Mouse (Mus musculus): ENCODE results near the gene Atp6v0d1. TPM values are rescaled to one million over a fixed set of nuclear protein-coding genes. Genes with fewer than 3 reads are reported as not detected.

Gene Atp6v0d1
- total RNA-seq, 2 experiments from 2014 or later, result 317 to 340 TPM

- intact Hi-C loops (cut with DNase I), result no loop called here
- DNase-seq (ENCODE audit: low spot score in 2 of 2), result peak in 1 of 2 experiments; percentile 33
Measured at GRCm38 (mm10) chr8:105544544-105545205, 21.2 kb downstream of the Atp6v0d1 start.

- intact Hi-C loops (cut with DNase I), result no loop called here
- no peak for DNase-seq (ENCODE audit: low spot score in 2 of 2)
Measured at GRCm38 (mm10) chr8:105543703-105544102, 22.1 kb downstream of the Atp6v0d1 start.

- DNase-seq (ENCODE audit: low spot score in 2 of 2), result no peak
- intact Hi-C loops (cut with DNase I), result no loop called here
Measured at GRCm38 (mm10) chr8:105542808-105543207, 23.0 kb downstream of the Atp6v0d1 start.

GRCm38 (mm10) chr8:105542032-105542656 lies 23.7 kb downstream of the Atp6v0d1 start:
- DNase-seq (ENCODE audit: low spot score in 2 of 2), result no peak

DNA sequence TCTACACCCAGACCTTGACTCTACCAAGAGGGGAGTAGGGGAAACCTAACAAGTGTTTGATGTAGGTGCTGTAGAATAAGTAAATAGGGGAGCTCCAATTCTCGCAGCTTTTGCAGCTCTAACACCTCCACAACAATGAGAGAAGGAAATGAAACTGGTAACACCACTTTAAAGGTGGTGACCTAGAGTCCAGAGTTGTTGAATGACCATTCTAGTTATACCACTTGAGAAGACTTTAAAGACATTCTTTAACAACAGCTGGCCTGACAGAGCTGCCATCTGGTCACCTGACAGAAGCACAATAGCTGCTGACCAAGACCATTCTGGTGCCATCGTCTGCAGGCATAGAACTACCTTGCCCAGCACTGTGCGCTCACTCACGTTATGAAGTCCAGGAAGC lies 26.9 kb downstream of the Atp6v0d1 start:
- intact Hi-C loops (cut with DNase I), result no loop called here
- DNase-seq (ENCODE audit: low spot score in 2 of 2), result no peak

More at GRCm38 (mm10) chr8:105542032-105542656, 23.7 kb downstream of the Atp6v0d1 start:
- intact Hi-C loops (cut with DNase I), result no loop called here

DNA sequence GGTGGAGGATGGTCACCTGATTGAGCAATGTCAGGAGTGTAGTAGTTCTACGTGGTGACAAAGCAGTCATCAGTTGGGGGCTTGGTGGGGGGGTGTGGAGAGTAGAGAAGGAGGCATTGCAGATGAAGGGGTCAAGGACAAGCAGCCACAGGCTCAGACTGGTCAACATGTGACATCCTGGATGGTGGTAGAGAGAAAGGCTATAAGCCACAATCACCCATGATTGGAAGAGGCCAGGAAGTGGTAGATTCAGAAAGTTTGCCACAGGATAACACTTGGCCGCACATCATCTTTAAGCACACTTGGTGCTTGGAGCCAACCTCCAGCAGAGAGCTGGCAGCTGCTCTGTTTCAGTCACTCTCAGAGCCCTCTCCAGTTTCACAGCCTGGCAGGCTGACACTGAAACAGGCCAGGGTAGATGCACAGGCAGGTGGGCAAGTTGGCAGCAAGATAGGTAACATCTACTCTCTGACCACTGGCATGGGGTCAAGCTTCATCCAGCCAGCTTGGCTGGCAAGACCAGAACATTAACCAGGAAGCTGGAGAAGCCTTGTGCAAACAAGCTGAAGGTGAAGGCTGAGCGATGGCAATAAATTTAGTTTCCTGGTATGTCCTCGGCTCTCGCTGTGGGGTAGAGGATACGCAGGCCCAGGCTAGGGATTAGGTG lies 28.7 kb downstream of the Atp6v0d1 start:
- DNase-seq (ENCODE audit: low spot score in 2 of 2), result no peak
- intact Hi-C loops (cut with DNase I), result no loop called here

GRCm38 (mm10) chr8:105536546-105536945 lies 29.3 kb downstream of the Atp6v0d1 start:
- peak; percentile 41 to 76 for DNase-seq (ENCODE audit: low spot score in 2 of 2)
- intact Hi-C loops (cut with DNase I), result no loop called here

DNA sequence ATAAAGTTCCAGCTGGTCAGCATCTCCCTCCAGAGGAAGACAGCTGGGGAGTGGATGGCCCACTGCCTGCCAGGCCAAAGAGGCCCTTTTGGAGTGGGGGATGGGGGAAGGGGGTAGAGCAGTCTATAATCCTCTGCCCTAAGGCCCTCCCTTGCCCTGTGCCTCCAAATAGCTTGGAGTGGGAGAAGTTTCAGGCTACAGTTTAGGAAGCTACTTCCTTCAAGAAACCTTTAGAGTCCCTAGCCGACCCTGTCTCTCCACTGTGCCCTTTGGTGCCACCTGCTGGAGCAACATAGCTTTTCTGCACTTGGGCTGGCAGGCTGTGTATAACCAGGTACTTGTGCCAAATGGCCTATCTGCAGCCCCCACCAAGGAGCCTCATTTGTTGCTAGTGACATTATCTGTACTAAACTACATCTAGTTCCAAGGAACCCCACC lies 31.9 kb downstream of the Atp6v0d1 start:
- intact Hi-C loops (cut with DNase I), result no loop called here
- DNase-seq (ENCODE audit: low spot score in 2 of 2), result peak; percentile 47 to 48

- intact Hi-C loops (cut with DNase I), result no loop called here
Measured at GRCm38 (mm10) chr8:105533439-105533838, 32.4 kb downstream of the Atp6v0d1 start.

GRCm38 (mm10) chr8:105531774-105532173 lies 34.1 kb downstream of the Atp6v0d1 start:
- intact Hi-C loops (cut with DNase I), result no loop called here
- DNase-seq (ENCODE audit: low spot score in 2 of 2), result no peak

More at GRCm38 (mm10) chr8:105533439-105533838, 32.4 kb downstream of the Atp6v0d1 start:
- DNase-seq (ENCODE audit: low spot score in 2 of 2), result no peak

DNA sequence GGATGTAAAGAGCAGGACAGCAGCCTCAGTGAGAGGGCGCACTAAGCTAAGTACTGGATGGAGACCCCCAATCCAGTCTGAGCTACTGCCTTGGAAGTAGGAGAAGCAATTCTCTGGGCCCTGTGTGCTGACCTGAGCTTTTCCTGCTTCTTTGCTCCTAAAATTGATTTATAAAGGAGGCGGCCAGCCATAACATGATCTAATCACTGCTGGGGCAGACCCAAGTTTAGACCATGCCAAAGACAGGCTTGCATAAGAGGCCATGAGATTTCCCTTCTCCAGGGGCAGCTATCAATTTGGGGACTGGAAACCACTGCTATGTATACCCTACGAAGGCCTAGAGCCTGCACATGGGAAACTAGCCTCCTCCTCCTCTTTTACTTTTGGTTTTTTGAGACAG lies 36.6 kb downstream of the Atp6v0d1 start:
- DNase-seq (ENCODE audit: low spot score in 2 of 2), result no peak
- intact Hi-C loops (cut with DNase I), result no loop called here

DNA sequence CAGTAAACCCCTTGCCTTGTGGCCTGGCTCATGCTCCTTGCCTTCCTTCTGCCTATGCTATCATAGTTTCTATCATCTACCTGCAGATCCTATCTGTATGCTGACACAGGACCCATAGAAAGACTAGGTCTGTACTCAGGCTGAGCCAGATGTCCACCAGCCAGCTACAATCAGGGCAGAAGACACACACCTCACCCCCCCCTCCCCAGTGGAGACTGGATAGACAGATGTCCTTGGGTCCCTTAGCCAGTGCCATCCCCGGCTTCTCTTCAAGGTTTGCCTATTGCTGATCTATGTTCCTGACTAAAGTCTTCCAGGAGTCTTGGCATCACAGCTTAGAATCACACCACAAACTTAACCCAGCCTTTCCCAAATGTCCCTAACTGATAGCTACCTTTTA lies 37.6 kb downstream of the Atp6v0d1 start:
- DNase-seq (ENCODE audit: low spot score in 2 of 2), result no peak

GRCm38 (mm10) chr8:105527110-105527509 lies 38.7 kb downstream of the Atp6v0d1 start:
- no peak for DNase-seq (ENCODE audit: low spot score in 2 of 2)
- intact Hi-C loops (cut with DNase I), result no loop called here

More for the DNA sequence above, 37.6 kb downstream of the Atp6v0d1 start:
- intact Hi-C loops (cut with DNase I), result no loop called here

- no peak for DNase-seq (ENCODE audit: low spot score in 2 of 2)
- intact Hi-C loops (cut with DNase I), result no loop called here
Measured at GRCm38 (mm10) chr8:105522890-105523289, 43.0 kb downstream of the Atp6v0d1 start.

DNA sequence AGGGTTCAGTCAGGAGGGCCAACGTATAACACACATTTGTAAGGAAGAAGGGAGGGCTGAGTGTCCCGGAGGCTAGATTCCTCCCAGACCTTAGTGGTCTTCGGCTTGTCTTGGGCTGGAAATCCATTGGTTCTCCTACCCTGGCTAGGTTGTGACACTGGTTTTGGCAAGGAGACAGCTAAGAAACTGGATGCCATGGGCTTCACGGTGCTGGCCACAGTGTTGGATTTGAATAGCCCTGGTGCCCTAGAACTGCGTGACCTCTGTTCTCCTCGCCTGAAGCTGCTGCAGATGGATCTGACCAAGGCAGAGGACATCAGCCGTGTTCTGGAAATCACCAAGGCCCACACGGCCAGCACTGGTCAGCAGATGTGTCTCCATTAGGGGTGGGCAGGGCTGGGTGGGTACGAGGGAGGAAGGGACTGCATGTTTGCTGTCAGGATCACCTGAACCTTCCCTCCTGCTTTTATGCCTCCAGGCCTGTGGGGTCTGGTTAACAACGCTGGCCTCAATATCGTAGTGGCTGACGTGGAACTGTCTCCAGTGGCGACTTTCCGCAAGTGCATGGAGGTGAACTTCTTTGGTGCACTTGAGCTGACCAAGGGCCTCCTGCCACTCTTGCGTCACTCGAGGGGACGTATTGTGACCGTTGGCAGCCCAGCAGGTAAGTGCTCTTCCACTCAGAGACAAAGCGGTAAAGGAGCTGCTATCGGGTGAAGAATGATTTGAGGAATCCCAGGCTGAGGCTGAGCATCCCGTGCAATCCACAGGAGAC lies 43.7 kb downstream of the Atp6v0d1 start:
- intact Hi-C loops (cut with DNase I), result no loop called here
- DNase-seq (ENCODE audit: low spot score in 2 of 2), result no peak

DNA sequence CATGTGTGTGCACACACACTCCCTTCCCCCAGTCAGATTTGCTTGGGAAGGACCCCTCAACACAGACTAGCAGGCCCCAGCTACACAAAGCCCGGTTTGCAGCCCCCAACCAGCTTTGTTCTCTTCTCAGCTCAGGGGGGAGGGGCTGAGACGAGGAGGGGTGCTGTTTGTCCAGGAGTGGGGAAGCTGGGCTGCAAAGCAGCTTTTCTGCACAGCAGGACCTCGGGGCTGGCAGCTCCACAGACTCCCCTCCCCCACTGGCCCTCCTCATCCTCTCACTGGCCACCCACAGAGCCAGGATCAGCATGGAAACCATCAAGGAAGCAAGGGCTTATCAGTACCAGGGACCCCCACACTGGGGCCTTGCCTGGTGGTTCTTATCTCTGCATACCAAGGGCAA lies 44.8 kb downstream of the Atp6v0d1 start:
- DNase-seq (ENCODE audit: low spot score in 2 of 2), result no peak
- intact Hi-C loops (cut with DNase I), result no loop called here

- no peak for DNase-seq (ENCODE audit: low spot score in 2 of 2)
- intact Hi-C loops (cut with DNase I), result no loop called here
Measured at GRCm38 (mm10) chr8:105520521-105520920, 45.3 kb downstream of the Atp6v0d1 start.

DNA sequence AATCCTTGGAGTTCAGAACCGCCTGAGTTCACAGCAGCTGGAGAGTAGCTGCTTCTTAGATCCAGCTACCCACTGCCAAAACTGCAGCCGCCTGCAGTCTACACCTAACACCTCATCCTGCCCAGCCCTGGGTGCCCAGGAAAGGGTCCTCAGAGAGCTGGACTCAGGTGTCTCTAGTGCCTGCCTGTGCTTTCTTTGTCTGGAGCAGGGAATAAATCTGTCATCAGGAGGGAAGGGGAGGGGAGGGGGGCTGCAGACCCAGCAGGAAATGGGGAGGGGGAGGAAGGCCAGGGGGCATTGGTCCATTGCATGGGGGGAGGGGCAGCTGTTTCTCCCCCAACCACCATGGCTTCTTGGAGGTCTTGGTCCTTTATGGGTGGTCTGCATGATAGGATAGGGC lies 46.3 kb downstream of the Atp6v0d1 start:
- intact Hi-C loops (cut with DNase I), result no loop called here
- no peak for DNase-seq (ENCODE audit: low spot score in 2 of 2)

GRCm38 (mm10) chr8:105518436-105519313 lies 47.2 kb downstream of the Atp6v0d1 start, which contains the start of gene Hsd11b2:
Hsd11b2 (plus strand) TSS chr8:105518755.
- peak; percentile 31 to 38 for DNase-seq (ENCODE audit: low spot score in 2 of 2)
- intact Hi-C loops (cut with DNase I), result no loop called here
